Mouse (Mus musculus) granulocyte monocyte progenitor cell, adult 5-6 weeks (primary cell): ENCODE results near the gene Whrn. TPM values are rescaled to one million over a fixed set of nuclear protein-coding genes. Genes with fewer than 3 reads are reported as not detected.

Experiments used
- ATAC-seq: replicated peaks from 2 replicates; pipeline ENCODE4 v1.8.0; 2016; ENCODE audit warnings: mild to moderate bottlenecking, moderate TSS enrichment, inconsistent platforms; ENCODE audit not compliant: poor library complexity, severe bottlenecking
- total RNA-seq, 2 experiments: library from RNA; stranded (forward) in 1 of 2; stranded (reverse) in 1 of 2; fragments of 200-712, 200-1000 nt in 1 of 2; fragments of >200 nt in 1 of 2; fragmentation: Nextera tagmentation in 1 of 2; gene quantifications; 2 replicates each; pipeline ENCODE4 v1.2.3; 2014 to 2017

The Whrn gene
- total RNA-seq, 2 experiments from 2014 or later, result 1.7 to 3.4 TPM

GRCm38 (mm10) chr4:63410583-63410934 is 85.2 kb downstream of the Whrn start:
- peak; percentile 81 for ATAC-seq

- ATAC-seq, result peak; percentile 51
Measured at GRCm38 (mm10) chr4:63409908-63410582, 85.7 kb downstream of the Whrn start.

- ATAC-seq, result 0 out of 2 replicates have a peak, but pooled peaks have one; percentile 9
Measured at GRCm38 (mm10) chr4:63409317-63409907, 86.4 kb downstream of the Whrn start.

DNA sequence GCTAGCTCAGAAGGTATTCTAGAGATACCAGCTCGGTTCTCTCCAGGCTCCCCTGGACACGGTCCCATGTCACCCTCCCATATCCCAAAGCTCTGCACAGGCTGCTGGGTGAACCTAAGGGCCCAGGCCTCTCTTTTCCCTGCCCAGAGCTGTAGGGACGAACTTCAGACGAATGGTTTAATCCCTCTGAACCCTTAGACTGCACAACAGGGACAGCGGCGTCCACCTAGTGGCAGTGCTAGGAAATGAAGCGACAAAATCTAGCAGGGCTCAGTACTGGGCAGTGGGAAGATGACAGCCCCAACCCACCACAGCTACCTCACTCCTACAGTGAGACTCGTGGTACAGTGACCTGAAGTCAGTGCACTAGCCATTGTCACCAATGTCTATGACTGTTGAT is 87.1 kb downstream of the Whrn start:
- ATAC-seq, result peak; percentile 46

DNA sequence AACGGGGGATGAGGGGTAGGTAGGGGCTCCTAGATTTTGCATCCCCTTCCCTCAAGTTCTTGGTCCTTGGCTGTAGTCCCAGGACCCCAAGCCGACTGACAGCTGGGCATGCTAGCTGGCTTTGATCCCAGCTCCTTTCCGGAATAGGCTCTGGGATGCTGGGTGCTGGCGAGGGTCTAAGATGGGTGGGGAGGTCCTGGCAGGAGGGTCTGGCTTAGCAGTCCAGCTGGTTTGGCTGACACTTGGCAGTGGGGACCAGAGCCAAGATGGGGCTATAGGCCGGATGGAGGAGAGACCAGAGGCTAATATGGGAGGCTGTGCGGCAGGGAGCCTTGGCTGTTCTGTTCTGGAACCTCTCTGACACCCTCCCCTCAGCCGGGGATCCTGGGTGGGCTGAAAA is 87.5 kb downstream of the Whrn start:
- ATAC-seq, result no peak

GRCm38 (mm10) chr4:63405683-63406082 is 90.1 kb downstream of the Whrn start:
- no peak for ATAC-seq

GRCm38 (mm10) chr4:63405051-63405450 is 90.7 kb downstream of the Whrn start:
- no peak for ATAC-seq

DNA sequence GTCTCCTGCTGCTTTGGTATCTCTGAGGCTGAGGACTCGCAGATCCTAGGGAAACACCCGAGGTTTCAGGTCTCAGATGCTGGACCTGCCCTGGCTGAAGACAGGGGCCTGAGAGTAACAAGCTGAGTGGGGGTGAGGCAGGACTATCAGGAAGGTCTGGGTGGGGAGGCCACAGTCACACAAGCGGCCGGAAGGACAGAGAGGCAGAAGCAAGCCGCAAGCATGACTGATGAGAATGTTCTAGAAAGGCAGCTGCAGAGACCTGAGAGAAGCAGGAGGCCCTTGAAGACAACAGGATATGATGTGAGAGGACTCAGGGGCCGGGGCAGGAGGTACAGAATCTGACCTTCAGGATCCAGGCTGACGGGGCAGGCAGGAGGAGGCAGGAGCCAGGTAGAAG is 91.6 kb downstream of the Whrn start:
- no peak for ATAC-seq

GRCm38 (mm10) chr4:63403040-63403959 is 92.5 kb downstream of the Whrn start, which contains the start of gene Akna:
TSS of gene Akna (minus strand) at chr4:63403354.
- ATAC-seq, result peak; percentile 13

DNA sequence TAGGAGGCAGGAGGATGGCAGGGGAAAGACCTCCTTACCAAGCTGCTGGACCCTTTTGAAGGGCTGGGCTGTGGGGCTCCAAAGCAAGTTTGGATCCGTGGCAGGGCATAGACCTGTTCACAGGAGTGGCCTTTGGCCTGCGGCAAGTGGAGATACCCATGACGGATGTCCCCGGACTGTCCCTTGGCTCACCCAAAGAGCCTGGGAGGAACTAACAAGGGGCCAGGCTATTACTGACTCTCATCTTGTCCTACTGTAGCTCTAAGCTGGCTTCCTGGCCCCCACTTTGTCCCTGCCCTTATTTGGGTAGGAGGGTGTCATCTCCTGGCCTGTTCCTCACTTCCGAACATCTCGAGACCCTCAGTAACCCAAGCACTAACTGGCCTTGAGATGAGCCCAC is 93.2 kb downstream of the Whrn start:
- no peak for ATAC-seq

DNA sequence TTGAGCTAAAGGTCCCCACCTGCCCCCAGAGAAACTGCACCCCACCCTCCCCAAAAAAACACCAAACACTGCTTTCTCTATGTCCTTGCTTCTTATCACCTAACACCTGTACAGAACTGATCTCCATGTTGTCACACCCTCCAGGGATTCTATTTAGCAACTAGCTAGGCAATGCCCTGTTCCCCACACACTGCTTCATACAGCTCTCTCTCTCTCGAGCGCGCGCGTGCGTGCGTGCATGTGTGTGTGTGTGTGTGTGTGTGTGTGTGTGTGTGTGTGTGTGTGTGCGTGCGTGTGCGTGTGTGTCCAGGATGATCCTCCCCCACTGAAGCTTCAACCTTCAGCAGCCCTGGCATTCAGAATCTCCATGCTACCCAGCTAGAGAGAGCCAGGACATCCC is 93.7 kb downstream of the Whrn start:
- ATAC-seq, result no peak

GRCm38 (mm10) chr4:63401620-63402019 is 94.2 kb downstream of the Whrn start:
- ATAC-seq, result peak; percentile 36

DNA sequence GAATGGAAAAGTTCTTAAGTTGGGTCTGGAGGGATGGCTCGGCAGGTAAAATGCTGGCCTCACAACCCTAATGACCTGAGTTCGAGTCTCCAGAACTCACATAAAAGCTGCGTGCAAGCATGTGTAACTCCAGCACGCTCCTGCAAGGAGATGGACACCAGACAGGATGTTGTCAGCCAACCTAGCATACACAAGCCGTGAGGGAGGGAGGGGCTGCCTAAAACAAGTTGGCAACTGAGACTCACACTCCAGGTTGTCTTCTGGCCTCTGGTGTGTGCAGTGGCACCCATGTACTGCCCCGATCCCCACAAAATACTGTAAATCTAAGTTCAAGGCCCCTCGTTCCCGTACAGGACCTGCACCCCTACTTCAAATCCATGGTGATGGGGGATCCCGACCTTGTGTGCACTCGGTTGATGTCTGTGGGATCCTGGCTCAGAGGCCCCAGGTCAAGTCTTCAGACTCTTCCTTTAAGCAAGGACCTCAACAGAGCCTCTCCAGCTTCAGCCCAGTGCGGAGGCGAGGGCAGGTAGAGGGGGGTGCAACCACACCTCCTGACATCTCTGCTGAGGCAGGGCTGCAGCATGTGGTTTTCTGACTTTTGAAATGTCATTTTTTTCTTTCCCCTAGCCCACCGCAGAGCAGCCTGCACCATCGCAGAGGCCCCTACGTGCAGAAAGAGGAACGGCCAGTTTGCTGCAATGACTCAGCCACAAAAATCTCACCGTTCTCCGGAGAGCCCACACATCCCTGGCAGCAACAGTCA is 95.1 kb downstream of the Whrn start:
- ATAC-seq, result peak; percentile 39

DNA sequence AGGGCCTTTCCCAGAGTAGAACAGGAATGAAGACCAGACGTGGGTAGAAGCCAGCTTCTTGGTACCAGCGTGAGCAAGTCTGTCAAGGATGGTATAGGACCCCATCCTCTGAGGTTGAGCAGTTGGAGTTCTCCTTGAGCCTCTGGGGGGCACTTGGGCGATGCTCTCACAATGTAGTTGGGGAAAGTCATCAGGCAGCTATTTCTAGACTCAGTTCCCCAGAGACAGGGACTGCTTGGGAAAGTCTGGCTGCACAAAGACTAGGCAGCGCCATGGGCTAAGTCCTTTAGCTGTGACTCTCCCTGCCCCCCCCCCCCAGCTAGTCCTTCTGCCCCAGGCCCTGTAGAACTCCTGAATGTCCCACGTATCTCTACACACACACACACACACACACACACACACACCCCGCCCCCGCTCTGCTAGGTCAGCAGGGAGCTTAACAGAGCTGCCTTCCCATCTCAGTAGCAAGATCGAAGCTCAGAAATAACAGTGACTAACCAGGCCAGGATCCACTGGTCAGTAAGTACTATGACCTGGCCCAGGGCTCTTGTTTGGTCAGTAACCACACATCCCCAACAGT is 96.0 kb downstream of the Whrn start:
- no peak for ATAC-seq

- peak; percentile 57 for ATAC-seq
Measured at GRCm38 (mm10) chr4:63398854-63399609, 96.8 kb downstream of the Whrn start.

DNA sequence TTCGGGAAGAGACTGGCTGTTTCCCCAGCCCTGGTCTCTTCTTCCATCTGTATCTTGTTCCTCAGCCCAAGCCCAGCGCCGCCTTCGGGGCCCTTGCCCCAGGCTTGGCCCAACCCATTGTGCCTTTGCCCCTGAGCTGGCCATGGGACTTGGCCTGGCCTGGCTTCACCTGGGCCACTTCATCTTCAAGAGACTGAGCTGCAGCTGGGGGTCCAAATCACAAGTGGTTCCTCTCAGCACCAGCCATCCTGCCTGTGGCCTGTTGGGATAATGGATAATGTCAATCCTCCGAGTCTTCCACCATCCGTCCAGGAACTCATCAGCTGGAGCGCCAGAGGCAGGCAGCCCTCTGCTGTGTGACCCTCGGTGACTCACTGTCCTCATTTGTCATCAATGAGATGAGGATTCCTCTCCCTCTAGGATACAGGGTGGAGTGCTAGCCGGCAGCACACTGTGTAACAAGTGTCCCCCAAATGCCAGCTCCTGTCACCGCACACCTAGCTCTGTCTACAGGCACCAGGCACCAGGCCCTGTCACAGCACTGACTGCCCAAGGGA is 97.7 kb downstream of the Whrn start:
- no peak for ATAC-seq

- peak; percentile 82 for ATAC-seq
Measured at GRCm38 (mm10) chr4:63391322-63391721, 104.5 kb downstream of the Whrn start.

GRCm38 (mm10) chr4:63389887-63390528 is 105.8 kb downstream of the Whrn start:
- ATAC-seq, result peak; percentile 73
